Mouse (Mus musculus) liver, adult 2 months (tissue): ENCODE results near the gene Zfp775.

ENCODE experiments used
- CTCF ChIP-seq: fragments of 200-500 bp; IDR thresholded peaks from 2 replicates; pipeline ENCODE4 v1.5.1; 2011; ENCODE audit warnings: low read depth, low read length, control low read depth
- POLR2A ChIP-seq: fragments of 200-500 bp; IDR thresholded peaks from 2 replicates; pipeline ENCODE4 v1.6.1; 2011; ENCODE audit warnings: low read length, control low read depth; ENCODE audit not compliant: insufficient read depth; ENCODE audit errors: extremely low read depth

GRCm38 (mm10) chr6:48565693-48566310, 36.1 kb upstream of the Zfp775 start:
- TF ChIP-seq POLR2A (no peak), CTCF (no peak)
